Mouse (Mus musculus) hindbrain, embryonic 15.5 days (tissue): ENCODE results near the gene Rcn3. TPM values are rescaled to one million over a fixed set of nuclear protein-coding genes. Genes with fewer than 3 reads are reported as not detected.

ENCODE experiments used
- ATAC-seq: fragments of 200-750 bp; cut with Nextera tagmentation; 2 replicates; pipeline ENCODE4 v1.8.0; 2017; ENCODE audit warnings: low read depth, moderate number of reproducible peaks, moderate TSS enrichment; ENCODE audit not compliant: low FRiP score
- H3K27ac ChIP-seq: fragments of 300-500 bp; sonication (generic); replicated peaks from 2 replicates; pipeline ENCODE4 v1.5.1; 2015; ENCODE audit warnings: mild to moderate bottlenecking, inconsistent platforms
- H3K27me3 ChIP-seq: fragments of 300-500 bp; sonication (generic); 2 replicates; pipeline ENCODE4 v1.6.1; 2015; ENCODE audit warnings: control low read depth, inconsistent platforms
- H3K36me3 ChIP-seq: fragments of 300-500 bp; sonication (generic); 2 replicates; pipeline ENCODE4 v1.6.1; 2015; ENCODE audit warnings: control low read depth, inconsistent platforms
- H3K4me1 ChIP-seq: fragments of 300-500 bp; sonication (generic); replicated peaks from 2 replicates; pipeline ENCODE4 v1.6.1; 2015; ENCODE audit warnings: control low read depth, inconsistent platforms
- H3K4me2 ChIP-seq: fragments of 300-500 bp; sonication (generic); 2 replicates; pipeline ENCODE4 v1.6.1; 2015; ENCODE audit warnings: moderate library complexity, mild to moderate bottlenecking, inconsistent platforms
- H3K4me3 ChIP-seq: fragments of 300-500 bp; sonication (generic); 2 replicates; pipeline ENCODE4 v1.5.1; 2015; ENCODE audit warnings: mild to moderate bottlenecking, inconsistent platforms
- H3K9ac ChIP-seq: fragments of 300-500 bp; sonication (generic); 2 replicates; pipeline ENCODE4 v1.6.1; 2015; ENCODE audit warnings: inconsistent platforms
- H3K9me3 ChIP-seq: fragments of 300-500 bp; sonication (generic); 2 replicates; pipeline ENCODE4 v1.6.1; 2016; ENCODE audit warnings: control low read depth, inconsistent platforms
- WGBS: fragments of 180-500 bp; shearing (Covaris S2); methylation state at CpG from one replicate; pipeline ENCODE4 v1.1.7; 2015; 5-methylcytosine and 5-hydroxymethylcytosine counted together
- polyA plus RNA-seq: library from polyadenylated mRNA; unstranded; fragments of >200 nt; fragmentation: Nextera tagmentation; extraction: Ambion mirVana; gene quantifications from 2 replicates; pipeline ENCODE4 v1.2.1, GENCODE M21; 2015

The Rcn3 gene
- polyA plus RNA-seq, 1 experiment from 2014 or later = 71.7 TPM

- no peak for ATAC-seq
- Histone ChIP-seq H3K27me3 (no peaks in the 10 kb centered on the region), H3K9me3 (no peaks in the 10 kb centered on the region), H3K36me3 (no peaks in the 10 kb centered on the region), H3K4me2 (no peak overlapping the region), H3K9ac (no peak overlapping the region), H3K4me3 (no peak overlapping the region), H3K27ac (no peak overlapping the region), H3K4me1 (peaks cover 33% of the 10 kb centered on the region)
- 91% methylated on average over 6 of the region's 6 CpGs for WGBS
These were observed 31.3 kb downstream of the Rcn3 start for GRCm38 (mm10) chr7:45060632-45061122.

GRCm38 (mm10) chr7:45058607-45059571, 33.1 kb downstream of the Rcn3 start:
- Histone ChIP-seq H3K4me2 (no peak overlapping the region), H3K4me1 (peaks cover 40% of the 10 kb centered on the region), H3K9me3 (no peaks in the 10 kb centered on the region), H3K27ac (peak overlapping the region; percentile 79), H3K27me3 (no peaks in the 10 kb centered on the region), H3K9ac (no peak overlapping the region), H3K36me3 (no peaks in the 10 kb centered on the region), H3K4me3 (no peak overlapping the region)
- 79% methylated on average over 10 of the region's 10 CpGs for WGBS
- ATAC-seq = 0 out of 2 replicates have a peak, but pooled peaks have one; percentile 32

- no peaks in the 10 kb centered on the region for H3K27me3 ChIP-seq
- peaks cover 33% of the 10 kb centered on the region for H3K4me1 ChIP-seq
- H3K27ac ChIP-seq = no peak overlapping the region
- H3K9ac ChIP-seq = no peak overlapping the region
- ATAC-seq = no peak
- no peaks in the 10 kb centered on the region for H3K9me3 ChIP-seq
- H3K4me3 ChIP-seq = no peak overlapping the region
- no peak overlapping the region for H3K4me2 ChIP-seq
- H3K36me3 ChIP-seq = no peaks in the 10 kb centered on the region
These were observed 35.1 kb downstream of the Rcn3 start for GRCm38 (mm10) chr7:45056972-45057348.

- H3K36me3 ChIP-seq = no peaks in the 10 kb centered on the region
- whole genome bisulfite sequencing = 62% methylated on average over 14 of the region's 14 CpGs
- ATAC-seq = no peak
- H3K9me3 ChIP-seq = no peaks in the 10 kb centered on the region
- H3K4me2 ChIP-seq = no peak overlapping the region
- H3K4me3 ChIP-seq = no peak overlapping the region
- no peak overlapping the region for H3K9ac ChIP-seq
- no peaks in the 10 kb centered on the region for H3K27me3 ChIP-seq
- peaks cover 31% of the 10 kb centered on the region for H3K4me1 ChIP-seq
- no peak overlapping the region for H3K27ac ChIP-seq
These were observed 35.6 kb downstream of the Rcn3 start for GRCm38 (mm10) chr7:45056329-45056971.

GRCm38 (mm10) chr7:45053931-45054510, 38.0 kb downstream of the Rcn3 start:
- WGBS = 1% methylated on average over 33 of the region's 33 CpGs
- Histone ChIP-seq H3K4me1 (peaks cover 32% of the 10 kb centered on the region), H3K9me3 (no peaks in the 10 kb centered on the region), H3K27ac (peak overlapping the region; percentile 97), H3K4me2 (peak overlapping the region; percentile 82), H3K27me3 (no peaks in the 10 kb centered on the region), H3K4me3 (peak overlapping the region; percentile 93), H3K36me3 (peaks cover 11% of the 10 kb centered on the region; the same call in 1 of the 2 replicates), H3K9ac (peak overlapping the region; percentile 88)
- peak; percentile 92 for ATAC-seq

GRCm38 (mm10) chr7:45053117-45053930, 38.7 kb downstream of the Rcn3 start:
- whole genome bisulfite sequencing = 0% methylated on average over 25 of the region's 59 CpGs
- Histone ChIP-seq H3K4me1 (peaks cover 26% of the 10 kb centered on the region), H3K27ac (peak overlapping the region; percentile 97), H3K9me3 (no peaks in the 10 kb centered on the region), H3K27me3 (no peaks in the 10 kb centered on the region), H3K4me3 (peak overlapping the region; percentile 93), H3K9ac (peak overlapping the region; percentile 88), H3K36me3 (peaks cover 18% of the 10 kb centered on the region), H3K4me2 (peak overlapping the region; percentile 82)
- peak; percentile 55 for ATAC-seq

- no peak for ATAC-seq
These were observed 39.2 kb downstream of the Rcn3 start, which contains the start of gene Prr12 for GRCm38 (mm10) chr7:45052862-45053116. Prr12 (minus strand) TSS chr7:45052881.

GRCm38 (mm10) chr7:45052181-45052861, 39.7 kb downstream of the Rcn3 start:
- no peak for ATAC-seq
- under 1% methylated on average over 36 of the region's 38 CpGs for WGBS
- peak overlapping the region; percentile 82 for H3K4me2 ChIP-seq

More at GRCm38 (mm10) chr7:45052862-45053116, 39.2 kb downstream of the Rcn3 start, which contains the start of gene Prr12:
- H3K36me3 ChIP-seq = peaks cover 24% of the 10 kb centered on the region
- H3K4me3 ChIP-seq = peak within 1 kb of the TSS; percentile 93
- H3K27ac ChIP-seq = peak within 1 kb of the TSS; percentile 97
- H3K9ac ChIP-seq = peak within 1 kb of the TSS; percentile 88
- H3K9me3 ChIP-seq = no peaks in the 10 kb centered on the region
- H3K27me3 ChIP-seq = no peaks in the 10 kb centered on the region
- peaks cover 26% of the 10 kb centered on the region for H3K4me1 ChIP-seq
- WGBS = 0% methylated on average over 8 of the region's 18 CpGs
- peak within 1 kb of the TSS; percentile 82 for H3K4me2 ChIP-seq

GRCm38 (mm10) chr7:45051601-45051974, 40.4 kb downstream of the Rcn3 start:
- H3K4me1 ChIP-seq = peaks cover 26% of the 10 kb centered on the region
- peak overlapping the region; percentile 93 for H3K4me3 ChIP-seq
- H3K9ac ChIP-seq = peak overlapping the region; percentile 88
- no peaks in the 10 kb centered on the region for H3K9me3 ChIP-seq
- peak overlapping the region; percentile 82 for H3K4me2 ChIP-seq
- H3K36me3 ChIP-seq = peaks cover 36% of the 10 kb centered on the region
- ATAC-seq = no peak
- no peaks in the 10 kb centered on the region for H3K27me3 ChIP-seq
- 2% methylated on average over 13 of the region's 13 CpGs for WGBS
- peak overlapping the region; percentile 97 for H3K27ac ChIP-seq

More at GRCm38 (mm10) chr7:45052181-45052861, 39.7 kb downstream of the Rcn3 start:
- Histone ChIP-seq H3K4me1 (peaks cover 26% of the 10 kb centered on the region), H3K36me3 (peaks cover 28% of the 10 kb centered on the region), H3K27ac (peak overlapping the region; percentile 97), H3K9ac (peak overlapping the region; percentile 88), H3K27me3 (no peaks in the 10 kb centered on the region), H3K9me3 (no peaks in the 10 kb centered on the region), H3K4me3 (peak overlapping the region; percentile 93)

GRCm38 (mm10) chr7:45050945-45051600, 40.9 kb downstream of the Rcn3 start:
- WGBS = 1% methylated on average over 15 of the region's 16 CpGs
- H3K9me3 ChIP-seq = no peaks in the 10 kb centered on the region
- H3K36me3 ChIP-seq = peaks cover 41% of the 10 kb centered on the region
- H3K9ac ChIP-seq = peak overlapping the region; percentile 88
- H3K27me3 ChIP-seq = no peaks in the 10 kb centered on the region
- peak overlapping the region; percentile 93 for H3K4me3 ChIP-seq
- peak; percentile 68 for ATAC-seq
- H3K4me2 ChIP-seq = peak overlapping the region; percentile 82
- H3K27ac ChIP-seq = peak overlapping the region; percentile 97
- peaks cover 26% of the 10 kb centered on the region for H3K4me1 ChIP-seq
